Comparison of ENCODE assay signal across 7 mouse cellular contexts in genomic region chr2:117250001-117250510, GRCm38 (mm10). TPM values are rescaled to one million over a fixed set of nuclear protein-coding genes. Genes with fewer than 3 reads are reported as not detected.
DNase-seq lines count a peak whose midpoint lies in the region; ATAC-seq and TF ChIP-seq lines count a peak whose summit lies in the region.

No protein-coding gene starts in this region.

- peak overlapping the region; percentile 89 for H3K9ac ChIP-seq in heart, embryonic 12.5 days
- H3K9ac ChIP-seq in liver, embryonic 11.5 days (ENCODE audit: low read depth, low read length): peak overlapping the region; percentile 87
- H3K9ac ChIP-seq in stomach, embryonic 14.5 days (replicated peaks; ENCODE audit: low read depth, low read length): peak overlapping the region; percentile 92

- TF ChIP-seq POLR2A in cortical plate, adult 2 months (IDR thresholded peaks at IDR 0.05; ENCODE audit: extremely low read depth, insufficient read depth, low read length): no peak

- WGBS in heart, embryonic 12.5 days: 0% methylated on average over 24 of the region's 24 CpGs
- under 1% methylated on average over 24 of the region's 24 CpGs for WGBS in liver, embryonic 11.5 days
- WGBS in stomach, embryonic 14.5 days: under 1% methylated on average over 22 of the region's 24 CpGs

- peak; percentile 5 for DNase-seq in ovary, postnatal 10 days (ENCODE audit: low spot score)
- no peak for DNase-seq in ovary, postnatal 36 days (ENCODE audit: low spot score)
- DNase-seq in liver, embryonic 11.5 days (ENCODE audit: low spot score): no peak
- no peak for DNase-seq in ovary, adult 18-20 months (ENCODE audit: low spot score)

- no peaks in the 10 kb centered on the region for H3K9me3 ChIP-seq in heart, embryonic 12.5 days (replicated peaks)
- no peaks in the 10 kb centered on the region for H3K9me3 ChIP-seq in liver, embryonic 11.5 days (ENCODE audit: control insufficient read depth, low read length)
- H3K9me3 ChIP-seq in stomach, embryonic 14.5 days (ENCODE audit: control insufficient read depth, low read depth, low read length): no peaks in the 10 kb centered on the region

- H3K4me3 ChIP-seq in cortical plate, adult 2 months (ENCODE audit: insufficient read depth, low read length): peak overlapping the region; percentile 84
- peak overlapping the region; percentile 91 for H3K4me3 ChIP-seq in heart, embryonic 12.5 days
- peak overlapping the region; percentile 79 for H3K4me3 ChIP-seq in liver, embryonic 11.5 days (ENCODE audit: low read depth, low read length)
- peak overlapping the region; percentile 93 for H3K4me3 ChIP-seq in stomach, embryonic 14.5 days (ENCODE audit: low read depth, low read length)

- H3K4me1 ChIP-seq in cortical plate, adult 2 months (ENCODE audit: control insufficient read depth, insufficient read depth, low read length): peaks cover 2% of the 10 kb centered on the region; the same call in 1 of the 2 replicates
- peaks cover 6% of the 10 kb centered on the region for H3K4me1 ChIP-seq in heart, embryonic 12.5 days (replicated peaks)
- peaks cover 5% of the 10 kb centered on the region; the same call in 1 of the 2 replicates for H3K4me1 ChIP-seq in liver, embryonic 11.5 days (replicated peaks; ENCODE audit: control insufficient read depth, insufficient read depth, low read length)
- H3K4me1 ChIP-seq in stomach, embryonic 14.5 days (ENCODE audit: control insufficient read depth, insufficient read depth, low read length): no peaks in the 10 kb centered on the region

- H3K36me3 ChIP-seq in heart, embryonic 12.5 days: no peaks in the 10 kb centered on the region
- no peaks in the 10 kb centered on the region for H3K36me3 ChIP-seq in liver, embryonic 11.5 days (ENCODE audit: control insufficient read depth, insufficient read depth, low read length)
- no peaks in the 10 kb centered on the region for H3K36me3 ChIP-seq in stomach, embryonic 14.5 days (ENCODE audit: control insufficient read depth, insufficient read depth, low read length)

- peaks cover 3% of the 10 kb centered on the region; the same call in 1 of the 2 replicates for H3K27me3 ChIP-seq in heart, embryonic 12.5 days (replicated peaks)
- H3K27me3 ChIP-seq in liver, embryonic 11.5 days (replicated peaks; ENCODE audit: control insufficient read depth, insufficient read depth, low read length): no peaks in the 10 kb centered on the region
- H3K27me3 ChIP-seq in stomach, embryonic 14.5 days (ENCODE audit: control insufficient read depth, insufficient read depth, low read length): no peaks in the 10 kb centered on the region

- H3K4me2 ChIP-seq in heart, embryonic 12.5 days: peak overlapping the region; percentile 86
- peak overlapping the region; percentile 88 for H3K4me2 ChIP-seq in liver, embryonic 11.5 days
- peak overlapping the region; percentile 82 for H3K4me2 ChIP-seq in stomach, embryonic 14.5 days (replicated peaks; ENCODE audit: low read depth, low read length)

- H3K27ac ChIP-seq in cortical plate, adult 2 months (ENCODE audit: insufficient read depth, low read length): no peak overlapping the region
- H3K27ac ChIP-seq in heart, embryonic 12.5 days (ENCODE audit: poor library complexity, severe bottlenecking): peak overlapping the region; percentile 74
- H3K27ac ChIP-seq in liver, embryonic 11.5 days (ENCODE audit: low read depth, low read length): peak overlapping the region; percentile 23; the same call in 1 of the 2 replicates
- peak overlapping the region; percentile 84 for H3K27ac ChIP-seq in stomach, embryonic 14.5 days (ENCODE audit: low read length)

- ATAC-seq in heart, embryonic 12.5 days (ENCODE audit: insufficient number of reproducible peaks, low FRiP score): peak; percentile 68
- ATAC-seq in liver, embryonic 11.5 days (replicated peaks; ENCODE audit: low FRiP score): peak; percentile 65
- ATAC-seq in stomach, embryonic 14.5 days (ENCODE audit: insufficient number of reproducible peaks, insufficient read depth, low FRiP score, low read depth): 0 out of 2 replicates have a peak, but pooled peaks have one; percentile 33

- TF ChIP-seq CTCF in cortical plate, adult 2 months (IDR thresholded peaks at IDR 0.05; ENCODE audit: extremely low read depth, insufficient read depth, low read length): no peak

RNA-seq across cellular contexts. Expression of gene Fam98b, which starts 0.5 kb away (rescaled TPM):
- 34.3 and 36.0 TPM in 2 replicates for polyA plus RNA-seq in cortical plate, adult 2 months (2012; rRNA removed)
- 6.6 and 7.4 TPM in 2 replicates for polyA plus RNA-seq in heart, embryonic 12.5 days (2016; fragmentation: Nextera tagmentation; extraction: Ambion mirVana)
- polyA plus RNA-seq in liver, embryonic 11.5 days (2014; fragmentation: Nextera tagmentation; extraction: Ambion mirVana): 4.1 and 6.3 TPM in 2 replicates
- polyA plus RNA-seq in stomach, embryonic 14.5 days (2014; fragmentation: Nextera tagmentation; extraction: Ambion mirVana): 12.2 and 13.2 TPM in 2 replicates
